Mouse (Mus musculus): ENCODE data around the gene Rasip1.
"Not testable (repeated sequence)": the region's sequence is repeated elsewhere in the genome, so short reads cannot be mapped to it uniquely, and the experiment has no call there.

DNA sequence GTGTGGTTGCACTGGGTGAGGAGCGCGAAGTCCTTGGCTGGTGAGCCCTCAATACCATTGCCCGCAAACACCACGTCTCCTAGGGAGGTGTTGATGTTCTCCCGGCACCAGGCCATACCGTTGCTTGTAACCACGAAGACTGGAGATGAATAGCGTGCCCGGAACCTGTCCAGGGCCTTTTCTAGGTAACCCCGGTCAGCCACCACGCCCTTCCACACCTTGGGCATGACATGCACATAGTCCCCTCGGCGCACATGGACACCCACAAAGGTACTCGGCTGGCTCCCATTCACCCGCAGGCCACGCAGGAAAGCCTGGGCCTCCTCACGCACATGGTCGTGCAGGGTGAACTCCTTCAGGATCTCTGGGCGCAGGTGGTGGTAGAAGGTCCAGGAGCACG lies 23.2 kb downstream of the Rasip1 start:
- TF ChIP-seq POLR2A (IDR thresholded peaks at IDR 0.05; ENCODE audit: low read depth, low read length); CTCF (IDR thresholded peaks at IDR 0.05; ENCODE audit: borderline replicate concordance, insufficient read depth, low read length): not testable (repeated sequence)
